Mouse (Mus musculus): ENCODE data around the gene Selenoo.

The Selenoo gene

DNA sequence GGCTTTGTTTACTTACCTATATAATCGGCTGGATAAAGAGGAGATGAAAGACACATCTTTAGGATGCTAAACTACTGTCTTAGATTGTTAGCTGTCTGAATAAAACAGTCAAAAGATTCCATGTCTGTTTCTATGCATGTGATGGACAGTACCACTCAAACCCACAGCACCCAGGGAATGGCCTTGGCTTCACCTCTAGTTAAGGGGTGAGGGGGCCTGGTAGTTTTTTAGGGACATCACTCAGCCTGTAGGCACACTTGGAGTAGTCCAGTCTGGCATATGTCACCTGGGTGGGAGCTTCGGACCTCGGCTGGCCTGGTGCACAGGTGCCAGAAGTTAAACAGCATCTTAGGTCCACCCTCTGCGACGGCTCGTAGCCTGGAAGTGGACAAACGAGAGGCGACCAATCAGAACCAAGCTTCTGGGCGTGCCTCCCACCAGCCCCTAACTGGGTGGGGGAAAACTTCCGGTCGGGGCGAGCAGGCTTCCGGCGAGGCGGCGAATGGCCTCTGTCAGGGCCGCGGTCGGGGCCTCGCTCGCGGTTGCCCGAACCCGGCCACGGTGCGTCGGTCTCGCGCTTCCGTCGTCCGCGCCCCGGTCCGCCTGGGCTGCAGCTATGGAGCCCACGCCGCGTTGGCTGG is at the start of gene Selenoo:
TSS of gene Selenoo (plus strand) at position 478 of the 641 bp plus-strand sequence.
- DNase-seq: peak; percentile 90

DNA sequence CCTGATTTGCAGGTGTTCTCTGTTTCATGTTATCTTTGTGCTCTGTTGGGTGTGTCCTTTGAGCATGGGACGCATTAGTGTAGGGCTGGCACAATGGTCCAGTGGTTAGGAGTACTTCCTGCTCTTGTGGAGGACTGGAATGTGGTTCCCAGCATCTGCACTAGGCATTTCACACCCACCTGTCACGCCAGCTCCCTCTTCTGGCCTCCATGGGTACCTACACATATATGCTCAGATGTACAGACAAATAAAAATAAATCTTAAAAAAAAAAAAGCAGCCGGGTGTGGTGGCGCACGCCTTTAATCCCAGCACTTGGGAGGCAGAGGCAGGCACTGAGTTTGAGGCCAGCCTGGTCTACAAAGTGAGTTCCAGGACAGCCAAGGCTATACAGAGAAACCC is 44.5 kb upstream of the Selenoo start:
- DNase-seq: no peak

DNA sequence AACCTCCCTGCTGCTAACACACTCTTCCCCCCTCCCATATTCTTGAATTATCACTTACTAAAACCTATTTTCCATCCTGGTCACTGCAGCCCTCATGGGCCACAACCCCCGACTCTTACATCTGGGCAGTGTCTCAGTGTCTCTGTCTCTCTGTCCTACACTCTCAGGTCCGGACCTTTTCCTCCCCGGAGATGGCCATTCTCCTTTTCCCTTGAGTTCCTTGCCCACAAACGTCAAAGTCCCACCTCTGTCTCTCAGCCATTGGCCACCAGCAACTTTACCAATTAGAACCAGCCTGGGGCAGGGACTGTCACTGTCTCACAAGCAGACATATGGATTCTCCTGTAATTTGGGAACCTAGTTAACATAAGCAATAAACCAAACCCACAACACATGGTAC is 42.5 kb upstream of the Selenoo start:
- no peak for DNase-seq

DNA sequence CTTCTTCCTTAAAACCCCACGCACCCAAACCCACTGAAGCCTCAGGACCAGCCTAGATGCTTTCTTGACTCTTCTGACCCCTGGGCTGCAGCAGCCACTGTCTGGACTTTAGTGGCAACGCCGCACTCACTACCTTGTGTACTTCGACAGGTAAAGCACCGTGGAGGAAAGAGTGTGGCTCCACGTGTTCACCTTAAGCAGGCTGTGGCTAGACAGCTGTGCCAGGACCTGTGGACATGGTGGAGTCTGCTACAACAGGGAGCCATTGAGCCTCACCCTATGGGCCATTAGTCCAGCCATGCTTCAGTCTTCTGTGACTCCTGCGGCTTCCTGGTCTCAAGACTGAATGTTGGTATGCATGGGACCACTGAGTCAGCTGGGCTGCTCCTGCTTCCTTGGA is 34.2 kb upstream of the Selenoo start:
- no peak for DNase-seq

DNA sequence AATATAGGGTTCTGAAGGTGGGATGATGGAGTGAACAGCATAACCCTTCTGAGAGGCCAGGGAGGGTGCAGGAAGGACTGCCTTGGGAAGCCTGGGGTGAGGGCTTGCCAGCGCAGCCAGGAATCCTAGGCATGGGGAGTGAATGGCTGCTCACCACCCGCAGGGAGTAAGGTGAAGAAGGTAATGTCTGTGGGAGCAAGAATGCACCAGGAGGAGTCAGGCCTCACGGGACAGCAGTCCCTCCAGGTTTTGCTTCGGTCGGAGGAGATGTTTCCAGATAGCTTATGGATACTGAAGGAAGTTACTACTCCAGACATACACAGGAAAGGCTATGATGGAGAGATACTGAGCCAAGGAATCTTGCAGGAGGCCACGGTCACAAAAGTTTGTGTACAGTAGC is 30.1 kb upstream of the Selenoo start:
- DNase-seq: no peak

DNA sequence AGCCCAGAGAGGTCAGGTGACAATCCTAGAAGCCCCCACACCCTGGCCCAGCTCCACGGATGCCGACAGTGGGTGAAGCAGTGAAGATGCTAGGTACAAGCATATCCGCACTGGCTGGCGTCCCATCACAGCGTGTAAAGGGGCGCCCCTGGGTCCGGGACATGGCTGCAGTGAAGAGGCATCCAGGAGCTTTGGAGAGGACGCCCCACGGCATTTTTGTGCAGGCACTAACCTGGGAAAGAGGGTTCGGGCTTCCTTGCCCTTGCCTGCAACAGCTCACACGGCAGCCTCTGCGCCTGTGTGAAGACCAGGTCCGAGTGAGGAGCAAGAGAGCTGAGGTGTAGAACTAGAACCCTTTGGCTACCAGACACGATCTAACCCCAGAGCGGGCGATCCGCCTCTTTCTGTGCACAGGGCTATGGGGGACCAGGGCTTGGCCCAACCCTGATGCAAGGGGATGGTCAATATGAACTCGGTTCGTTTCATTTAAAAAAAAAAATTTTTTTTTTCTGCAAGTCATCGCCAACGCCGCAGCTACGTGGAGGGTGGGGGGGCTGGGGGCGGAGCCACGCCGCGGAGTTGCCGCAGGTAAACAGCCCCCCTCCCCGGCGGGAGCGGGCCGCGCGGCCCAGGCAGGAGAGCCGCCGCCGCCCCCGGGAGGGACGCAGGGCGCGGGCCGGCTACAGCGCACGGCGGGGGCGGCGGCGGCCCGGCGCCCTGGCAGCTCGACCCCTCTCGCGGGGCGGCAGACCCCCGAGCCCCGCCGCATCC is 29.5 kb upstream of the Selenoo start, which contains the start of gene Panx2:
TSS of gene Panx2 (plus strand) at position 574 of the 771 bp plus-strand sequence.
- peak; percentile 64 for DNase-seq

DNA sequence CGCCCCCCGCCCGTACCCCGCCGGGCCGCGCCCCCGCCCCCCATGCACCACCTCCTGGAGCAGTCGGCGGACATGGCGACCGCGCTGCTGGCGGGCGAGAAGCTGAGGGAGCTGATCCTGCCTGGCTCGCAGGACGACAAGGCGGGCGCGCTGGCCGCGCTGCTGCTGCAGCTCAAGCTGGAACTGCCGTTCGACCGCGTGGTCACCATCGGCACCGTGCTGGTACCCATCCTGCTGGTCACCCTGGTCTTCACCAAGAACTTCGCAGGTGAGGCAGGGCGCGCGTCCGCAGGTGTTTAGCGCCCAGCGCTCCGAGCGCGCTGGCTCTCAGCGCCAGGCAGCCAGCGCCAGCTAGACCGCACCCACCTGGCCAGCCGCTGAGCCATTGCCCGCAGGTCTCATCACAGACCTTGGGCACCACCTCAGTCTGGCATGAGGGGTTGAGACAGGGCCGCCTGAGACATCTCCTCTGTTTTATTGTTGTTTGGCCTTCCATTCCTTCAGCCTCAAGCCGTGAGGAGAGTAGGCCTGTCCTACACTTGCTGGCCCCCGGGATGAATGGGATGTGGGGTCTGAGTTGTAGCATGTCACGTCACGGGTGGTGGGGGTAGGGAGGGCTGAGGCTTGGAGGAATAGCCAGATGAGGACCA is 28.7 kb upstream of the Selenoo start:
- DNase-seq: peak; percentile 69

- DNase-seq: peak; percentile 40
Observed at GRCm38 (mm10) chr15:89060811-89061460, 27.9 kb upstream of the Selenoo start.

- peak; percentile 25 for DNase-seq
Observed at GRCm38 (mm10) chr15:89061761-89062517, 26.9 kb upstream of the Selenoo start.

GRCm38 (mm10) chr15:89062518-89062910 is 26.4 kb upstream of the Selenoo start:
- DNase-seq: peak; percentile 21

DNA sequence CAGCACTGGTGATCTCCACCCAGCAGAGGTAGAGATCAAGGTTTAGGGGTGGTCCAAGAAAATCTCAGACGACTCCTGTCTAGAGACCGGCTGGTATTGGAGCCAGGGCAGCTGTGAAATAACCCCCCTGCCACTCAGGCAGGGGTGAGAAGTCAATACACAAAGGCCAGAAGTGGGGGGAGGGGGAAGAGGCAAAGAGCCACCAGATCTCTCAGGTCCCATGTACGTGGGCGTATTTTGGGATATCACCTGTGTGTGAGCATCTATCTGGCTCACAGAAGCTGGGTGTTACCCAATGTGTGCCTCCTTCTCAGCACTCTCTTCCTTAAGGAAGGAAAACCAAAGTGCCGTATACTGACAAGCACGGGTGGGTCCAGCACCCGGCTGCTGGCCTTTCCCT is 25.9 kb upstream of the Selenoo start:
- peak; percentile 38 for DNase-seq

DNA sequence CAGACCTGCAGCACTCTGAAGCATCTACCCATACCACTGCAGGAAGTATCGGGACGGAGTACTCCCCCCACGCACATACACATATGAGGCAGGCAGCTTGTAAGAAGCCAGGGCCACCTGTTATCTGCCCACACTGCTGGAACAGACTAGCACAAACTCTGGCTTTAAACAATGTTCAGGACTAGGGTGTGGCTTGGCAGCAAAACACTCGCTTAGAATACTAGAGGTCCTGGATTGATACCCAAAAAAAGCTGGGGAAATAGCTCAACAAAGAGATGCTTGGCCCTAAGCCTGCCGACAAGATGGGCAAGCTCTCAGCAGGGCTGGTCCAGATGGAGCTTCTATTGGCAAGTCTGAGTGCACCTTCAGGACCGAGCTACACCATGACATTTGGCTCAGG is 25.3 kb upstream of the Selenoo start:
- peak; percentile 75 for DNase-seq

DNA sequence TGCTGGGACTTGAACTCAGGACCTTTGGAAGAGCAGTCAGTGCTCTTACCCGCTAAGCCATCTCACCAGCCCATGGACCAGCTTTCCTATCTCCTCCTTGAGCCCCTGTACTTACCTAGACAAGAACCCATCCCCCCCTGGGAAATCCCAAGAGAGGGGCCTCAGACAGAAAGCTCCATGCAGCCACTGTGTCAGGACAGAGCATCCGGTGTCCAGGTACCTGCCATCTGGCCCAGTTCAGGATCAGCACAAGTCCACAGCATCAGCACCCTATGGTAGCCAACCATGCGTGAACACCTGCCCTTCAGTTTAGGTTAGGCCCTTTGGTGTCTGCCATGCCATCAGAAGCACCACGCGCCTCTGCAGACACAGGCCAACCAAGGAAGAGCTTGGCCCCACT is 24.0 kb upstream of the Selenoo start:
- peak; percentile 19 for DNase-seq

GRCm38 (mm10) chr15:89067609-89068008 is 21.3 kb upstream of the Selenoo start:
- peak; percentile 20 for DNase-seq

- peak; percentile 15 for DNase-seq
Observed at GRCm38 (mm10) chr15:89068226-89068625, 20.7 kb upstream of the Selenoo start.

DNA sequence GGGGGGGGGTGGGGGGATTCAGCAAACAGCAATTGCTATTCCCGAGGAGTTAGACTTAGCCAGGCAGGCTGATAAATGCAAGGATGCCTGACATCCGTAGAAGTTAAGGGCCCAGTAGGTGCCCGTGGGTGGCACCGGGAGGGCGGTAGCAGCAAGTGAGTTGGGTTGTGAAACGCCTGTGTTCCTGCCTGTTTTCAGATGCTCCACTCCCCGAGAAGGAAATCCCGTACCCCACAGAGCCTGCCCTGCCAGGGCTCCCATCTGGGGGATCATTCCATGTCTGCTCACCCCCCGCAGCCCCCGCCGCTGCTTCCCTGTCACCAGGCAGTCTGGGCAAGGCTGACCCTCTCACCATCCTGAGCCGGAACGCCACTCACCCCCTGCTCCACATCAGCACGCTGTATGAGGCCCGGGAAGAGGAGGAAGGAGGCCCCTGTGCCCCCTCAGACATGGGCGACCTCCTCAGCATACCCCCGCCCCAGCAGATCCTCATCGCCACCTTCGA is 19.5 kb upstream of the Selenoo start:
- DNase-seq: peak; percentile 11

DNA sequence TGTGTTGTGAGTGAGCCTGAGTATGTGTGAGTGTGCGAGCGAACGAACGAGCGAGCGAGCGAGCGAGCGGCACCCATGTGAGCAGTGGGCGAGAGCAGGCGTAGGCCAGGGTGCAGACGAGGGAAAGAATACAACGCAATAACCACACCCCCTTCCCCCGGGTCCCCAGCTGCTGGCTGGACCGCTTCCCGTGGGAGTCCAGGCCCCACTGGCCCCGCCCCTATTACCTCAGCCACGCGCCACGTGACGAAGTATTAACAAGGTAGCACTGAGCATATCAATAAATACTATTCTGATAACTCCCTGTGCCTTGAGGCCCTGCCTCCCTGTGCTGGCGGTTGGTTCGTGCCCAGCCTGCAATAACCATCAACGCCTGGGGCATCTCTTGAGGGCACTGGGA is 18.3 kb upstream of the Selenoo start:
- DNase-seq: peak; percentile 29

DNA sequence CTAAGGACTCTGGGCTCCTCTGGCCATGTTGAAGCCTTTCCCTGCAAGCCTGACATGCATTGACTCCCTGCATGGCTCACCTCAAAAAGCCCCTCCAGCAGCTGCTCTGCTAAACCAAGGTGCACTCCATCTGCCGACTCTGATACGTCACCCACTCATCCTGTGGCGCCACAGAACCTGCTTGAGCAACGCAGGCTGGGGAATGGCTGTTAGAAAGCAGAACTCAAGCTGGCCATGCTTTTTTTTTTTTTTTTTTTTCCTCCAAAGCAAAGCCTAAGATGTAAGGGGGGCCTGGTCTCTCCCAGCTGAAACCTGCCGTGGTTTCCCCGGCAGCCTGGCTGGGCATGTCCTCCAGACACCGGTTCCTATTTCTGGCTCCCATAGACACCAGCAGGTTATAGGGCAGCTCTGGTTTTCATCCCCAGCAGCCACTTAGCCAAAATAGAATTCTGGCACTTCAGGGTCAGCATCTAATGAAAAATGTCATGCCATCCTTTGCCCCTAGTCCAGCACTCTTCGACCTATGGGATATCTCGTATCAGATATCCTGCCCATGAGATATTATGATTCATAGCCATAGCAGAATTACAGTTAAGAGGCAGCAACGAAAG is 14.8 kb upstream of the Selenoo start:
- no peak for DNase-seq

DNA sequence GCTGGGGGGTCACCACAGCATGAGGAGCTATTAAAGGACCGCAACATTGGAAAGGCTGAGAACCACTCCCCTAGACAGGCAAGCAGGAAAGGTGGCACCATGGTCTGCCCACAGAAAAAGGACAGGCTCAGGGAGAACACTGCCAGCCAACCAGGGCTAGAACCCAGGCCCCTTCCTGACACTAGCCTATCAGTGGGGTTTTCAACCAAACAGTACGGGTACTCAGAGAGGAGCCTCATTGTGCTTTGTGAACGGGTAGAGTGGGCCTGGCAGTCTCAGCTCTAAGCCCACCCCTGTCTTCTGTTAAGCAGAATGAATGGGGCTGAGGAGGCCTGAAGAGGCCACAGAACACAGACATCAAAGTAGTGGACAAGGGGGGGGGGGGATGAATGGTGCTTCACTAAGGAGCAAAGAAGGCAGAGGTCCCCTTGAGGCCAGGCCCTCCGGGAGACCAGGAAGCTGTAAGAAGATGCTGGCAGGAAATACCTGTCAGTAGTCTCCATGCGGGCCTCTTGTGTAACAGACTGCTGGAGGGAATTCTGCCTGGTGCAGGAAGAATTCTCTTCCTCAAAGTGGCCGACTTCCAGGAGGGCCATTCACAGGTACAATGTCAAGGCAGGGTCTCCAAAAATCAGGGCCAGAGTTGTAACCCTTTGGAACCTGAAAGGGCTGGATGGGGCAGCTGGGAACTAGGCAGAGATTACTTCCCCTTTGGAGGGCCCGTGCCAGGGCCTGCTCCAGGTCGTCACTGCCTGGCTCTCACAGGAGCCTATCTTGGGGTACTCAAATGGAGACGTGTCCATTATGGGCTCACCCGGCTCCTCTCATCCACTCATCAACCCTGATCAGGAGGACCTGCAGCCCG is 14.0 kb upstream of the Selenoo start, which contains the start of gene Trabd:
TSS of gene Trabd (plus strand) at position 512 of the 865 bp plus-strand sequence.
- no peak for DNase-seq

GRCm38 (mm10) chr15:89075478-89076147 is 13.3 kb upstream of the Selenoo start:
- peak; percentile 85 for DNase-seq
